Mouse (Mus musculus) heart, embryonic 13.5 days (tissue): ENCODE results near the gene Cflar. TPM values are rescaled to one million over a fixed set of nuclear protein-coding genes. Genes with fewer than 3 reads are reported as not detected.
A peak's percentile ranks its signal among the peaks of the same experiment; 100 is the strongest.
"Not testable (repeated sequence)": the region's sequence is repeated elsewhere in the genome, so short reads cannot be mapped to it uniquely, and the experiment has no call there.

ENCODE experiments used
- ATAC-seq: fragments of 200-750 bp; cut with Nextera tagmentation; 2 replicates; pipeline ENCODE4 v1.8.0; 2017; ENCODE audit warnings: moderate TSS enrichment; ENCODE audit not compliant: insufficient number of reproducible peaks, low FRiP score, low TSS enrichment; ENCODE audit errors: extremely low read depth
- H3K27ac ChIP-seq: fragments of 300-500 bp; sonication (generic); replicated peaks from 2 replicates; pipeline ENCODE4 v1.5.1; 2015; ENCODE audit warnings: moderate library complexity, mild to moderate bottlenecking, inconsistent platforms
- H3K27me3 ChIP-seq: fragments of 300-500 bp; sonication (generic); replicated peaks from 2 replicates; pipeline ENCODE4 v1.6.1; 2015; ENCODE audit warnings: mild to moderate bottlenecking, inconsistent platforms
- H3K36me3 ChIP-seq: fragments of 300-500 bp; sonication (generic); 2 replicates; pipeline ENCODE4 v1.6.1; 2015; ENCODE audit warnings: mild to moderate bottlenecking, inconsistent platforms
- H3K4me1 ChIP-seq: fragments of 300-500 bp; sonication (generic); 2 replicates; pipeline ENCODE4 v1.6.1; 2015; ENCODE audit warnings: inconsistent platforms
- H3K4me2 ChIP-seq: fragments of 300-500 bp; sonication (generic); 2 replicates; pipeline ENCODE4 v1.6.1; 2015; ENCODE audit warnings: inconsistent platforms, mild to moderate bottlenecking, moderate library complexity
- H3K4me3 ChIP-seq: fragments of 300-500 bp; sonication (generic); 2 replicates; pipeline ENCODE4 v1.5.1; 2015; ENCODE audit warnings: moderate library complexity, mild to moderate bottlenecking, inconsistent platforms
- H3K9ac ChIP-seq: fragments of 300-500 bp; sonication (generic); 2 replicates; pipeline ENCODE4 v1.6.1; 2015; ENCODE audit warnings: inconsistent platforms, mild to moderate bottlenecking, moderate library complexity
- H3K9me3 ChIP-seq: fragments of 300-500 bp; sonication (generic); 2 replicates; pipeline ENCODE4 v1.6.1; 2016; ENCODE audit warnings: inconsistent platforms
- WGBS: fragments of 180-500 bp; shearing (Covaris S2); methylation state at CpG from one replicate; pipeline ENCODE4 v1.1.7; 2015; ENCODE audit warnings: mixed read lengths; 5-methylcytosine and 5-hydroxymethylcytosine counted together
- polyA plus RNA-seq: library from polyadenylated mRNA; unstranded; fragments of >200 nt; fragmentation: Nextera tagmentation; extraction: Ambion mirVana; gene quantifications from 2 replicates; pipeline ENCODE4 v1.2.1, GENCODE M21; 2015

Cflar gene
- polyA plus RNA-seq, 1 experiment from 2014 or later: 29.2 TPM

DNA sequence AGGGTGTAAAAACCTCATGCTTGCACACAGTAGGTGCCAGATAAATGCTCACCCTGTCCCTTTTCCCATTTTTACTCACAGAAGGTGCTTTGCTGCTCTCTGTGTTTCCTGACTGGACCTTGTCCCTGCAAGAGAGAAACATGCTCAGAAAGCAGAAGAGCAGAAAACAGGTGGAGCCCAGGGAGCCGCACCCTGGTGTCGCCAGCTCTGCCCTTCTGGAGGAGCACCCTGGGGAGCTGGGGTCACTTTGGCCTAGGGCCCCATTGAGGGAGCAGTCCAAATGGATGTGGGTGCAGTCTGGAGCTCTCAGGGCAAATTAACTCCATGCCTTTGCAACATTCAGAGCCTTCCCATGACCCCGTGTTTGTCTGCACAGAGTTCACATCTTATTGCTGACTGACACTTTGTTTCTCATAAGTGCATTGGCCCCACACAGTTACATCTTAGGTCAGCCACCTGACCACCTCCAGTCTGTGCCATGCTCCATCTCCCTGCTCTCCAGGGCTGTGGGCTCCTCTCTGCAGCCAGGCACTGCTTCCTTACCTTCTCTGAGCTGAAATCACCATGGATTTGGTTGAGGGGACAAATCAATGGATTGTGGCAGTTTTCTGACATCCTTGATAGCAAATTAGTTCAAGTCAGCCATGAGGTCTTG lies 20.3 kb upstream of the Cflar start:
- not testable (repeated sequence) for ATAC-seq, H3K27me3 ChIP-seq, H3K9ac ChIP-seq, H3K36me3 ChIP-seq, H3K4me3 ChIP-seq, H3K4me2 ChIP-seq, H3K4me1 ChIP-seq, H3K9me3 ChIP-seq, H3K27ac ChIP-seq
- WGBS: 60% methylated on average over 2 of the region's 3 CpGs

DNA sequence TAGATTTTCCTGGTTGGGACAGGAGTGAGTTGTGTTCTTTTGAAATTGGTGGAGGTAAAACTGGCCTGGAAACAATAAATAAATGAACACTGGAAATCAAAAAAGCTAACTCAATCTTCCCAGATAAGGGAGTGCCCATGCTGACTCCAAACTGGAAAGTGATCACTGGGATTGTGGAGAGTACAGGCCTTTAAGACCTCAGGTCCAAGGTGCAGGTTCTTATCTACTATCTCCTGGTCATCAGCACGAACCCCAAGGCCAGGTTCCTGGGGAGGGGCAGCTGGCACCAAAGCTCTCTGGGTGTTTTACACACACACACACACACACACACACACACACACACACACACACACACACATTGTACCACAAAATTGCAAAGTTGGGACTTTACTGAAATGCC lies 19.6 kb upstream of the Cflar start:
- H3K27ac ChIP-seq, H3K27me3 ChIP-seq, H3K4me1 ChIP-seq, ATAC-seq, H3K4me2 ChIP-seq, H3K4me3 ChIP-seq, H3K9me3 ChIP-seq, H3K36me3 ChIP-seq, H3K9ac ChIP-seq: not testable (repeated sequence)
- WGBS: 25% methylated on average over 1 of the region's 1 CpGs

DNA sequence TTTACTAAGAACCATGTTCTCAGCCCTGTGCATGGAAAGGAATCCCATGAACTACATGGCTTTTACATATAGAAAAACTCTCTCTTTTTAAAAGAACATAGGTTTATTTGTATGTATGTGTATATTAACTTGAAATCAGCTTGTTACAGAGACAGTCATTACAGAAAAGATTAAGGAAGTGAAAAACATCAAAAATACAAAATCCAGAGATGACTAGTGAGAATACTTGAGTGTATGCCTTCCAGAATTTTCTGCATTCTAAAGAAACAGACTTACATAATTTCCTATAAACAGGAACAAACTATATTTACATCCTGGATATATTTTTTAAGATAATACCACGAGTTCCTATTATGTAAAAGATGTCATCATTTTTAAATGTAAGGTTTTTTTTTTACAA lies 17.6 kb upstream of the Cflar start:
- WGBS: 64% methylated on average over 1 of the region's 1 CpGs
- no peak overlapping the region for H3K4me2 ChIP-seq
- ATAC-seq: no peak

DNA sequence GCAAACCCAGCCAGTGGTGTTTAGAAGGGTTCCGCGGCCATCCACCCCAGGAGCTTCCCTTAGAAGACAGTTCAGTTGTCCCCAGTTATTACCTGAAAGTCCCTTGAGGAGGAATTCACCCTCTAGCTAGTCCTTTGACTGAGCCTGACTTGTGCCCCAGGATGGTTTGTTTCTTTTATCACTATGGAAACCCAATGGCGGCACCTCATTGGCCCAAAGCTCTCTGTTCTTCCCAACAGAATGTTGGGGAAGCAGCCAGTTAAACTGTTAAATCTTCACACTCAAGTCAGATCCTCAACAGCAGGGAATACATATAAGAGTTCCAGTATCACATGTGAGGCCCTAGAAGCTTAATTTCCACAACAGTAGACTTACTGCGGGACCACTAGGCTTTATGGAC lies 15.5 kb upstream of the Cflar start, which contains the start of gene Als2cr12:
Als2cr12 (minus strand) TSS at position 180 of the 400 bp plus-strand sequence.
- ATAC-seq, H3K36me3 ChIP-seq, H3K9me3 ChIP-seq, H3K4me3 ChIP-seq, H3K9ac ChIP-seq, H3K27me3 ChIP-seq, H3K4me1 ChIP-seq, H3K27ac ChIP-seq, H3K4me2 ChIP-seq: not testable (repeated sequence)
- 84% methylated on average over 4 of the region's 4 CpGs for WGBS

More for the DNA sequence above, 17.6 kb upstream of the Cflar start:
- Histone ChIP-seq H3K9ac (no peak overlapping the region), H3K27me3 (no peaks in the 10 kb centered on the region), H3K9me3 (no peaks in the 10 kb centered on the region), H3K36me3 (no peaks in the 10 kb centered on the region), H3K4me1 (no peaks in the 10 kb centered on the region), H3K4me3 (no peak overlapping the region), H3K27ac (no peak overlapping the region)

DNA sequence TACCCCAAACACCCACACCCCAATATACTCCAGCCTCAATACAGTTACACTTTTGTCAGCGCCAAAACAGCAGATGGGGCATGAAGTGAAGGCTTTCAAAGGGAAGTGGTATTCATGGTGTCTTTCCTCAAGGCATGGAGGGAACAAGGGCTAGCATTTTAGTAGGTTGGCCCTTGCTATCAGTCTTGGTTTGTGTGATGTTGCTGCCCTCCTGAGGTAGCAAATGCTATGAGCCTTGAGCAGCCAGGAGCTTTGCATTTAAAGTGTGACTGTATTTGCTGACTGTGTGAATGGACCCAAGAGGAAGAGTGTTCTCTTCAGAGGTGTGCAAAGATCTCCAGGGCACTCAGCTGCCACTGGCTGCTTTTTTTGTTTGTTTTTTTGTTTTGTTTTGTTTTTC lies 13.7 kb upstream of the Cflar start:
- not testable (repeated sequence) for H3K9ac ChIP-seq, ATAC-seq, H3K36me3 ChIP-seq, H3K4me2 ChIP-seq, H3K27ac ChIP-seq, H3K4me3 ChIP-seq, H3K4me1 ChIP-seq, H3K27me3 ChIP-seq, H3K9me3 ChIP-seq
- WGBS: 61% methylated on average over 1 of the region's 1 CpGs

DNA sequence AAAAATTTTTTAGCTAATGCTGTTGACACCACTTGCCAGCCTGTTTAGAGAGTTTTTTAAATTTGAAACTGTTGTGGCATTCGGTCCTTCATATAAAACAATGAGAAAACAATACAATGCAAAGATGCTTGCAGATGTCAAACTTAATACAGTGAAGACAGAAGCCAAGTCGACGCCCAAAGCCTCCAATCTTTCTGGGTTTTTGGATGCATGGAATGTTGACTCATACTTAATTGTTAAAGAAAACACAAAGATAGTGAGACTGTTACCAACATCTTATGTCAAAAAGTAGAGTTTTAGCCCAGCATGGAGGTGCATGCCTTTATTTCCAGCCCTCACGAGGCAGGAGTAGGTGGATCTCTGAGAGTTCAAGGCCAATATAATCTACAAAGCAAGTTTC lies 12.5 kb upstream of the Cflar start:
- no peak overlapping the region for H3K27ac ChIP-seq
- 80% methylated on average over 4 of the region's 4 CpGs for WGBS
- H3K9me3 ChIP-seq: no peaks in the 10 kb centered on the region
- ATAC-seq: no peak
- H3K4me1 ChIP-seq: no peaks in the 10 kb centered on the region
- H3K27me3 ChIP-seq: no peaks in the 10 kb centered on the region
- H3K4me2 ChIP-seq: no peak overlapping the region
- H3K9ac ChIP-seq: no peak overlapping the region
- H3K4me3 ChIP-seq: no peak overlapping the region
- no peaks in the 10 kb centered on the region for H3K36me3 ChIP-seq

DNA sequence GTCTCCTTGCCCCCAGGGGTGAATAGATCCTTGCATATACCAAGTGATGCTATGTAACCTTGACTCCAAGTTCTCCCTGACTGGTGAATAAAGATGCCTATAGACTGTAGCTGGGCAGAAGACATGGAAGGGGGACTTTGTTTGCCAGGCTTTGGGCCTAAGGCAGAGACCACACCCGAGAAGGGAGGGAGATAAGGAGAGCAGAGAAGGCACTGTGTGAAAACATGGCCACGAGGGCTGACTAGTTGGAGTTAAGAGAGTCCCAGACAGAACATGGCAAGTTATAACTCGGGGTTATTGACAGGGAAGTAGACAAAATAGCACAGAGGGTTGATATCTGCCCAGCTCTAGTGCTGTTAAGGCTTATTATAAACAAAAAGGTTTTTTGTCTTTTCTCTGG lies 11.3 kb upstream of the Cflar start:
- Histone ChIP-seq H3K9ac (no peak overlapping the region), H3K4me3 (no peak overlapping the region), H3K4me2 (no peak overlapping the region), H3K9me3 (0 out of 2 replicates have a peak, but pooled peaks cover 3% of the 10 kb centered on the region), H3K4me1 (no peaks in the 10 kb centered on the region), H3K36me3 (no peaks in the 10 kb centered on the region), H3K27me3 (no peaks in the 10 kb centered on the region), H3K27ac (no peak overlapping the region)
- 33% methylated on average over 3 of the region's 3 CpGs for WGBS
- ATAC-seq: no peak

DNA sequence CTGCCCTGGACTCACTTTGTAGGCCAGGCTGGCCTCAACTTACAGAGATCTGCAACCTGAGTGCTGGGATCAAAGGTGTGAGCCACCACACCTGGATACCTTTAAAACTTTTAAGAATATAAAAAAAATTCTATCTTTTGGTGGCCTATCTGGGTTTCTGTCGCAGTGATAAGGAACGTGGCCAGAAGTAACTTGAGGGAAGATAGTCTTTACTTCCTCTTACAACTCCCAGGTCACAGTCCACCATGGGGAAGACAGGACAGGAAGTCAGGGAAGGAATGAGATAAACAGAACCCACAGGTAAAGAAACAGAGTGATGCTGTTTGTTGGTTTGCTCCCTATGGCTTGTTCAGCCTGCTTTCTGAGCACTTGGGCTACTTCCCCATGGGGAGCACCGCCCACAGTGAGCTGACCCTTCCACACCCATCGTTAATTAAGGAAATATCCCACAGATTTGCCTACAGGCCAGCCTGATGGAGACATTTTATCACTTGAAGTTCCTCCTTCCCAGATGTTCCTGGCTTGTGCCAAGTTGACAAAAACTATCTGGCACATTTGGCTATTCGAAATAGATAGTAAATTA lies 10.6 kb upstream of the Cflar start:
- H3K4me1 ChIP-seq, H3K27me3 ChIP-seq, ATAC-seq, H3K4me2 ChIP-seq, H3K9me3 ChIP-seq, H3K36me3 ChIP-seq, H3K9ac ChIP-seq, H3K4me3 ChIP-seq, H3K27ac ChIP-seq: not testable (repeated sequence)
- 62% methylated on average over 5 of the region's 5 CpGs for WGBS

DNA sequence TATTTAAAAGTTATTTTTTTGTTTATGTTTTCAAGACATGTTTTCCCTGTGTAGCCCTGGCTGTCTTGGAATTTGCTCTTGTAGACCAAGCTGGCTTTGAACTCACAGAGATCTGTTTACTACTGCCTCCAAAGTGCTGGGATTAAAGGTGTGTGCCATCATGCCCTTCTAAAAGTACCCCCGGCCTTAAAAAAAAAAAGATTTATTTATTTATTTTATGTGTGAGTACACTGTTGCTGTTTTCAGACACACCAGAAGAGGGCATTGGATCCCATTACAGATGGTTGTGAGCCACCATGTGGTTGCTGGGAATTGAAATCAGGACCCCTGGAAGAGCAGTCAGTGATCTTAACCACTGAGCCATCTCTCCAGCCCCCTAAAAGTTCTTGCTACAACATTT lies 1.3 kb upstream of the Cflar start:
- H3K36me3 ChIP-seq, H3K9ac ChIP-seq, ATAC-seq, H3K27me3 ChIP-seq, H3K27ac ChIP-seq, H3K4me3 ChIP-seq, H3K9me3 ChIP-seq, H3K4me2 ChIP-seq: not testable (repeated sequence)
- peaks cover 22% of the 10 kb centered on the region for H3K4me1 ChIP-seq
- WGBS: 76% methylated on average over 1 of the region's 1 CpGs

DNA sequence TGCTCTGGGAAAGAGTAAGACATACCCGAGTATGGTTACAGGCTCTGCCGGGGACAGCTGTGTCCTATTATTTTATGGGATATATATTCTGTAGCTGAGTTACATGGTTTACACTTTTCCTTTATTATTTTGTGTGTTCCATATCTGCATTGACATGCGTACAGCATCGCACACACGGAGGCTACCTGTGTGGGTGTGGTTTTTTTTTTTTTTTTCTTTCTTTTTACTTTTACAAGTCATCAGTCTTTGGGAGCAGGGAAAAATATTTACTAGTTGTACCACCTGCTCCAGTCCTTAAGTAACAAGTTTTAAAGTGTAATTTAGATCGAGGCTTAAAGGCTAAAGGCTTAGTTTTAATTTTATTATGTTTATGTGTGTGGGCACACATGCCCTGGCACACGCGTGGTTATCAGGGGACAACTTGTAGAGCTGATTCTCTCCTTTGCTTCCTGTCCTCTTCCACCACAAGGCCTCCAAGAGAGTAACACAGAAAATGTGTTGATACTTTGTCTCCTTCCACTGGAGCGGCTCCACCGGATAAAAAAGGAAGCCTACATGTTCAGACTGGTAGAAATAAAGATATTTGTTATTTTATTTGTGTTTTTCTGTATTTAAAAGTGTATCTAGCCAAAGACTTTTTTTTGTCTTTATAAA lies 470 bp upstream of the Cflar start:
- ATAC-seq: no peak
- Histone ChIP-seq H3K9me3 (no peaks in the 10 kb centered on the region), H3K4me1 (peaks cover 30% of the 10 kb centered on the region), H3K9ac (peak overlapping the region; percentile 88), H3K36me3 (peaks cover 17% of the 10 kb centered on the region), H3K27me3 (no peaks in the 10 kb centered on the region), H3K4me2 (peak overlapping the region; percentile 85), H3K27ac (peak overlapping the region; percentile 99), H3K4me3 (peak overlapping the region; percentile 78)
- WGBS: 45% methylated on average over 10 of the region's 10 CpGs

DNA sequence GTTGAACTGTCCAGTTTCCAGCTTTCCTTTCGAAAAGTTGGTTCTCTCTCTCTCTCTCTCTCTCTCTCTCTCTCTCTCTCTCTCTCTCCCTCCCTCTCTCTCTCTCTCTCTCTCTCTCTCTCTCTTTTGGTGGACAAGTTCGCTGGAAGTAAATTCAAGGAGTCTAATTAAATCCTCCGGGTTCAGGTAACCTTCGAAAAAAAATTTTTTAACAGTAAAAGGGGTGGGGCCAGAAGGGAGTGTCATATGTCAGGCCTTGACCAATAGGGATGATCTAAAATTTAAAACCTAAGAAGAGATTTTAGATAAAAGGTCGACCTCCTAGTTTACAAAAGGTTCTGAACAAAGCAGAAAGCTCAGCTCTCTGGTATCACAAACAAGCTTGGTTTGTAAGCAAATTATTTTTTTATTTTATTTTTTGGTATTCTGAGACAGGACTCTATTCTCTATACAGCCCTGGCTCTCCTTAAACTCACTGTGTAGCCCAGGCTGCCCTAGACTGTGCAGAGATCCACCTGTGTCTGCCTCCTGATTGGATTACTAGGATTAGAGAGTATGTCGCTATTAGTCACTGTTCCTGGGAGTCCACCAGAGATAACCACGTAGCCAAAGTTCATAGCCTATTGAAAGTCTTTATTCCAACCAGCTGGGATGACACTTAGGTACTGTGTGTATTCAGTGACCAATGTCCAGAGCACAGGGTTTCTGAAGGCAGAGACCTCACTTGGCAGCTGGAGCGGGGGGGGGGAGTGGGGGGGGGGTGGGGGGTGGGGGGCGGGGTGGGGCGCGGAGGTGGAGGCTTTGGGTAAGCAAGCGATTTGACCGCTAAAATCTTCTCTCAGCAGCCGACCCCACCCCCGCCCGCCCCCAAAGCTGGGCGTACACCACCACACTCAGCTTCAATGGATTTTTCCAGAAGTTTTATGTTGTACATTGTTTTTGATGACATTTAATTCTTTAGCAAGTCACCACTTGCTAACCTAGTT lies 1.1 kb downstream of the Cflar start:
- peaks cover 30% of the 10 kb centered on the region for H3K36me3 ChIP-seq
- H3K9ac ChIP-seq: peak overlapping the region; percentile 96
- peak overlapping the region; percentile 99 for H3K27ac ChIP-seq
- peaks cover 36% of the 10 kb centered on the region for H3K4me1 ChIP-seq
- H3K4me2 ChIP-seq: peak overlapping the region; percentile 85
- peak overlapping the region; percentile 78 for H3K4me3 ChIP-seq
- no peaks in the 10 kb centered on the region for H3K9me3 ChIP-seq
- no peaks in the 10 kb centered on the region for H3K27me3 ChIP-seq
- 2% methylated on average over 11 of the region's 17 CpGs for WGBS
- peak; percentile 64; the same call in 1 of the 2 replicates for ATAC-seq
